Mouse (Mus musculus) retina, postnatal 7 days (tissue): ENCODE measurements around the gene Fgf2.
A peak's percentile ranks its signal among the peaks of the same experiment; 100 is the strongest.

Experiments
- DNase-seq: peaks from one replicate; pipeline ENCODE4 v3.0.0-alpha.2; 2012; ENCODE audit warnings: low read depth, low spot score

Fgf2 gene

DNA sequence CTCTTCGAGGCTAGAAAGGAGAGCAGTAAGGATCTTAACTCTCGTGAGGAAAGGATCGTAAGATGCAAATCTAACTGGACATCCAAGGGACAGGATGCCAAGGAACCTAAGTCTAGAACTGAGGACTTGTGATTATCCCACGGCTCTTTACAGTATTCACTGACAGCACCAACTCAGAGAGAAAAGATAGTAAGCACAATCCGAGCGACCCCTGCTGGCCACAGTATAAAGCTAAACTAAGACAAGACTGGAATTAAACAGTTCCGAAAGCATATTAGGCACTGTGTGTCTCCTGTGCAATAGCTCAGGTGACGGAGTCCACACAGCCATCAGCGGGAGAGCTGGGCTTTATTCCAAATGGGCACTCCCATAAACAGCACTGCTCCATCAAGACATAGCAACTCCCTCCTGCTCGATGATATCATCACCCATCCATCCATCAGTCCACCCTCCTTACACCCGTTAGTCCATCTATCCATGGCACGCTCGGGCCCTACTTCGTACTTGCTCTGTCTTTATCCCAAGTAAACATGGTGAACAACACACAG, 66.3 kb downstream of the Fgf2 start:
- DNase-seq = peak; percentile 69

DNA sequence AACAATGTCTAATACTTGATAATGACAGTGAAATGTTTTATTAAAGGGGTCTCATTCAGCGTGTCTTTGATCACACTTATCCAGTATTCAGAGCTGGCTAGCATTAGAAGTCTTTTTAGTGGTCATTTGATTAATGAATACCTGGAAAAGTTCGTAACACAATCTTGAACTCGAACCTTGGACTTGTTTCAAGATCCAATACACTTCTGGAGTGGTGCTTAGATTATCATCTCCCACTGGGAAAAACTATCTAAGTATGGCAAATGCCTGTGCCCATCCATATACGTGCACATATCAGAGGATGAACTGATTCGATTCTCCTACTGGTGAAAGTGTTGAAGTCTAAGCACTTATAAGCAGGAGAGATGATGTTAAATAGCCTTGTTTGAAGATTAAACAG, 70.2 kb downstream of the Fgf2 start:
- DNase-seq = no peak

DNA sequence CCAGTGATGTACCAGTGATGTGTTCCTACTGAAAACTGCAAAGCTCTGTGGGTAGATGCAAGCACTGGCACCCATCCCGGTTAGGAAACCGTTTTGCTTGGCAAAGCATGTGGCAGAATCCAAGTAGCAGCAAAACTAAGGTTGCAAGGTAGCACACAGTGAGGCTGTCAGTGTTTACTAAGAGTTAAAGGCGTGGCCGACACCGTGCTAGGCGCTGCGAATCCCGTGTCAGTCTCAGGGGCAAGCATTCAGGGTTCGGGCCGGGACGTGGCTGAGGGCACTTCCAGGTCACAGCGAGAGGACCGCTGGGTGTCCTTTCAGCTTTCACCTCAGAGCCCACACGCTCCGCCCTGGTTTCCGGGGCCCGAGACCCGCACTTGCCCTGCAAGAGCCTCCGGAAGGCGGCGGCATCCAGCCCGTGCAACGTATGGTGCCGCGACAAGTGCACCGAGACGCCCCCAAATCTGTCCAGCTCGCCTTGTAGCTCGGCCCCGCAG, 70.9 kb downstream of the Fgf2 start:
- DNase-seq = no peak

DNA sequence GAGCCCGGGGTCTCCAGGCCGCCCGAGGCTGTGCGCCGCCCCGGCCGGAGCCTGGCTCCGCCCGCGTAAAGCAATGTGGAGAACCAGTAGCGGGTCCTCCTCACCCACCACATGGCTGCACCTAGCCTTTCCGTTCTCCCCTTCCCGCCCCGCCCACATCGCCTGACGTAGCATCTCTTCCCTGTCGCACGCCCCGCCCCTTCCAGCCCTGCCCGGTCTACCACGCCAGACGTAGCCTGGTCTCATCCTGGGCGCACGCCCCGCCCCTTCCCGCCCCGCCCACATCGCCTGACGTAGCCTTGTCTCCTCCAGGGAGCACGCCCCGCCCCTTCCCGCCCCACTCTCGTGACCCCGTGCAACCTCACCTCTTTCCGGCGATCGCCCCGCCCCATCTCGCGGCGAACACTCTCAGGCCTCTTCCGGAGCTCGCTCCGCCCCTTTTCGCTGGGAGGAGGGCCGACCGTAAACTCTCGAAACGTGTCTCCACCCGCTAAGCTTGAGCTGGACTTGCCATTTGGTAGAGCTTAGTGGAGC, 71.4 kb downstream of the Fgf2 start, which contains the start of gene Spata5:
TSS of gene Spata5 (plus strand) at position 439 of the 534 bp plus-strand sequence.
- DNase-seq = peak; percentile 100

DNA sequence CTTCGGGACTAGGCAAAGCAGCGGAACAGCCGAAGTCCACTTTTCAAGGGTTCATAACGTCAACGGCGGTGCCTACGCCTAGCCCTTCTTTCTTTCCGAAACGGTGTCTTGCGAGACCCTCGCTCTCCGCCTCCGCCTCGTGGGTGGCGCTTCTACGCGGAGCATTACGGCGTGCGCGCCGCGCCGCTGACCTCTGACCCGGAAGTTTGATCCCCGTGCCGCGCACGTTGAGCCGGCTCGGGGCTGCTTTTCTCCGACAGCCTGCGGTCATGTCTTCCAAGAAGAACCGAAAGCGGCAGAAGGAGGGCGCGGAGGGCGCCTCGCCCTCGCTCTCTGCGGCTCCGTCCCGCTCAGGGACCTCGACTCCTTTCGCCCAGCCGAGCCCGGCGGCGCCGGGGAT, 71.9 kb downstream of the Fgf2 start, which contains the start of gene Nudt6:
TSS of gene Nudt6 (minus strand) at position 140 of the 400 bp plus-strand sequence.
- peak; percentile 88 for DNase-seq

DNA sequence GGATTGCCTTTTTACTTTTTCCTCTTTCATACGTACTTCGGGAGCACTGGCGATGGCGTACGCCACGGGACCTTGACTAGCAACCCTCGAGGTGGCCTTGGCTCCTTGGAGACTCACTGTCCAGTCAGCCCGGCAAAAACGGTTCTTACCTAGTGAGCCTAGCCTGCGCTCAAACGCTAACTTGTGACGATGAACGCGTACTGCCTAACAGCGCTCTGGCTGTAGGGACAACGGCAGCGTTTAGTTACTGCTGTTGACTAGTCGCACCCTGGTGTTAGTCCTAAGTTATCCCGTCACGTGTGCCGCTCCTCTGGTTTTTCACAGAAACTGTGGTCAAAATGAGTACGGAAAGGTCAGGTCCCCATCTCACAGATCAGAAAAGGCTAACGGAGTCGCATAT, 72.5 kb downstream of the Fgf2 start:
- no peak for DNase-seq

DNA sequence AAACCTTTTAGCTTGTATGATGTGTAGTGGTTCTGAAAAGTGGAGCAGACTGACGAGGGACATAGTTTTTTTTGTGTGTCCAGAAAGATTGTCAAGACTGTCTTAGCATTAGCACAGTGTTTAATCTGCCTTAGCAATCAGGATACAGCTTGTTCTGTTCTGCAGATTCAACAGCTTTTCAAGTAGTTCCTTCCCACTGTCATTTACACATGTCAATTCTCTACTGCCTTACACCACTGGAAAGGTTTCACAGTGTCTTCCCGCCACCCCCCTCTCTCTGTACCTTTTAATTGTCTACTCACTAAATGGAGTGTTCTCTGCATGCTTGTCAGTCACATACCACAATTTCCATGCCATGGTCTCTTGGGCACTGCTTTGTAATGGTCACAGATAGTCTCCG, 73.0 kb downstream of the Fgf2 start:
- no peak for DNase-seq

DNA sequence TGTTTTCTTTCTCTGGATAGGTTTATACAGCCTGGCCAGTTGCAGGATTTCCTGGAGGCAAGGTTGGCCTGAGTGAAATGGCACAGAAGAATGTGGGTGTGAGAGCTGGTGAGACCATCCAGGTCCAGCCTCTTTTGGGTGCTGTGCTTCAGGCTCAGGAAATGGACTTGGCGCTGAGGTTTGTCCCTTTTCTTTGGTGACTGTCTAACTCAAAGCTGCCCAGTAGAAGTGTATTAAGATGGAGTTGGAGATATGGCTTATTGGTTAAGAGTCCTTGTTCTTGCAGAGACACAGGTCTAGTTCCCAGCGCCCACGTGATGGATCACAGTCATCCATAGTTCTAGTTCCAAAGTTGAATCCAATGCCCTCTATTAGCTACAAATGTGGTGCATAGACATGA, 77.9 kb downstream of the Fgf2 start:
- no peak for DNase-seq

DNA sequence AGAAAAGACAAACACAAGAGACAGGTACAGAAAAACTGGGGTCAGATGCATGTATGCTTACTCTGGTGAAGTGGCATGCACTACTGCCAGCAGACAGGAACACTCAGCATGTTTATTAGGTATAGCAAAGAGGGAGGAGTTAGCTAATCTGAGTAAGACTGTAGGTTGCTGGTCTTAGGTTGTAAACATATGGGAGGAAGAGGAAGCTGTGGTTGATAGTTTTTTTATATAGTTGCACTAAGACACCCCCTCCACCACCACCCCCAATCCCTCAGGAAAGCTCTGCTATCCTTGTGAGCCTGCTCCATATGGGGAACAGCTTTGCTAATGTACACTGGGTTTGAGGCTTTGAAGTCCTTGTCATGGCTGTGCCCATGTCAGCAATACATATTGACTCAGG, 82.2 kb downstream of the Fgf2 start:
- DNase-seq = no peak

DNA sequence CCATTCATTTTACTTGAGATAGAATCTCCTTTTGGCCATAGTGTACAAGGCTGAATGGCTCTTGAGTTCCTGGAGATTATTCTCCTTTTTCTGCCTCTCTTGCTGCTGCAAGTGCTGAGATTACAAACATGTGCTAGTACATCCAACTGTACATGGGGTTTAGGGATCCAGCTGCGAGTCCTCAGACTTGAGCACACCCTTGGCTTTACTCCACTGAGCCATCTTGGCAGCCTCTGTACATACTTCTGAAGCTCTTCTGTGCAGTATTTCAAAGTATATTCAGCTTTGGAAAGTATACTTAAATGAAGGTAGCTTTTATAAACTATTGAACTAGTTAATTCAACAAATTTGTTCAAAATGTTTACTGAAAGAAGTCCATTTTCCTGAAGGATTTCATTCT, 91.6 kb downstream of the Fgf2 start:
- no peak for DNase-seq

DNA sequence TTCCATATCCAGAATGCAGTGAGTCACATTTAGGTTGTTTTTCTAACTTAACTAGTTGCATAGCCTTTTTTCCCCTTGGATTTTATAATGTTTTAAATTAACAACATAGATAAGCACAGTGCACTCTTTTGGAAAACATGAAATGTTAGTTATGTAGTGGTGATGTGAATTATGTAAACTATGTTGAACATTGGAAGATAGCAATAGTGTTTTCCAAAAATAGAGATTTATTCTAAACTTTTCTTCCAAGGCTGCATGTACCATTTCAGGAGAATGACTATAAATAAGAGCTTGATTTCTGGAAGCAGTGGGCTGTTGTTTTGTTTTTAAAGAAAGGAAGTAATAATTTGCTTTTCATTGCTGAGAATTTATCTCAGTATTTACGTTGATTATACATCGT, 95.3 kb downstream of the Fgf2 start:
- no peak for DNase-seq

DNA sequence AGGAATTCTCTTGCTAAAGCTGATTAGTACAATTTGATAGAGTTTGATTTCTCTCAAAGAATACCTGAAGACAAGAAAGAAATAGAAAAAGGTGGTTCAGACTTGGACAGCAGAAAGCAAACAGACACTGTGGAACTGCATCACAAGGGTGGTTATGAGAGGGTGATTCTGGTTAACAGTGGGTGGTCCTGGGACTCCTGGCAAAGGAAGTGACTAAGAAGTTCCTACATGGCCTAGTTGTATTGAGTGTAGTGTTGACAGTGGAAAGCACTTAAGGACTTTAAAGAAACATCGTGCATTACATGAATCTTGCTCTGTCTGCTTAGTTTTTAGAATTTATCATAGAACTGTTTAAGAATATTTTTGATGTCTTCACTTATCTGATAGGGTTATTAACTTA, 107.8 kb downstream of the Fgf2 start:
- no peak for DNase-seq
